Mouse (Mus musculus) heart, postnatal 0 days (tissue): ENCODE results near the gene Gpld1.

ENCODE experiments used
- CTCF ChIP-seq: IDR thresholded peaks from 2 replicates; pipeline ENCODE4 v1.5.1; 2016; ENCODE audit warnings: antibody characterized with exemption, control low read depth, low read depth
- EP300 ChIP-seq: IDR thresholded peaks from 2 replicates; pipeline ENCODE4 v1.6.1; 2016; ENCODE audit warnings: antibody characterized with exemption, low read depth

- TF ChIP-seq CTCF = no peak
- TF ChIP-seq EP300 = no peak
Measured at GRCm38 (mm10) chr13:24947158-24947557, 4.2 kb downstream of the Gpld1 start.
